Mouse (Mus musculus) kidney, embryonic 15.5 days (tissue): ENCODE measurements around the gene Trio. TPM values are rescaled to one million over a fixed set of nuclear protein-coding genes. Genes with fewer than 3 reads are reported as not detected.
"Not testable (repeated sequence)": the region's sequence is repeated elsewhere in the genome, so short reads cannot be mapped to it uniquely, and the experiment has no call there.

Source experiments
- ATAC-seq: fragments of 200-750 bp; cut with Nextera tagmentation; replicated peaks from 2 replicates; pipeline ENCODE4 v1.8.0; 2017; ENCODE audit warnings: moderate TSS enrichment; ENCODE audit not compliant: low FRiP score
- H3K27ac ChIP-seq: fragments of 300-500 bp; sonication (generic); 2 replicates; pipeline ENCODE4 v1.5.1; 2015; ENCODE audit warnings: mild to moderate bottlenecking, inconsistent platforms
- H3K27me3 ChIP-seq: fragments of 300-500 bp; sonication (generic); 2 replicates; pipeline ENCODE4 v1.6.1; 2015; ENCODE audit warnings: inconsistent platforms
- H3K36me3 ChIP-seq: fragments of 300-500 bp; sonication (generic); 2 replicates; pipeline ENCODE4 v1.6.1; 2015; ENCODE audit warnings: inconsistent platforms
- H3K4me1 ChIP-seq: fragments of 300-500 bp; sonication (generic); 2 replicates; pipeline ENCODE4 v1.6.1; 2015; ENCODE audit warnings: inconsistent platforms
- H3K4me2 ChIP-seq: fragments of 300-500 bp; sonication (generic); 2 replicates; pipeline ENCODE4 v1.6.1; 2015; ENCODE audit warnings: moderate library complexity, mild to moderate bottlenecking, inconsistent platforms
- H3K4me3 ChIP-seq: fragments of 300-500 bp; sonication (generic); replicated peaks from 2 replicates; pipeline ENCODE4 v1.5.1; 2015; ENCODE audit warnings: mild to moderate bottlenecking, inconsistent platforms
- H3K9ac ChIP-seq: fragments of 300-500 bp; sonication (generic); 2 replicates; pipeline ENCODE4 v1.6.1; 2015; ENCODE audit warnings: mild to moderate bottlenecking, inconsistent platforms
- H3K9me3 ChIP-seq: fragments of 300-500 bp; sonication (generic); replicated peaks from 2 replicates; pipeline ENCODE4 v1.6.1; 2016; ENCODE audit warnings: inconsistent platforms
- WGBS: fragments of 180-500 bp; shearing (Covaris S2); methylation state at CpG from one replicate; pipeline ENCODE4 v1.1.7; 2015; ENCODE audit warnings: mixed read lengths; 5-methylcytosine and 5-hydroxymethylcytosine counted together
- polyA plus RNA-seq: library from polyadenylated mRNA; unstranded; fragments of >200 nt; fragmentation: Nextera tagmentation; extraction: Ambion mirVana; gene quantifications from 2 replicates; pipeline ENCODE4 v1.2.1, GENCODE M21; 2015

Gene Trio
- polyA plus RNA-seq, 1 experiment from 2014 or later, result 28.8 TPM

DNA sequence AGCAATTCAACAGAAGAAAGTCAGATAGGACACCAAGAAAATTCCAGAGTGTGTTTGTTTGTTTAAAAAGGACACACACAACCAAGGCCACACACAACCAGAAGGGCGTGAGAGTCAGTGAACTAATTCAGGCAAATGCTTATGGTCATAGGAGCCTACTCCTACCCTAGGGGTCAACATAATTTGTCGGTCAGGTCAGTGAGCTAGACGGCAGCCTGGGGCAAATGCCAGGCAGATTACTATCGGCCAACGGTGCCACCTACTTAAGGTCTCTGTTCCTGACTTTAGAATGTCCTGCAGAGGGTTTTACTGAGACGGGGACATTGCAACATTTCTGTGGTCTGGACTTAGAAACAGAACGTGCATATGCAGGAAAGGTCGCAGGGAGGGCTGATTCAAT is 276.9 kb downstream of the Trio start:
- Histone ChIP-seq H3K4me3 (no peak overlapping the region), H3K9ac (no peak overlapping the region), H3K4me2 (no peak overlapping the region), H3K36me3 (peaks cover 89% of the 10 kb centered on the region), H3K4me1 (peaks cover 13% of the 10 kb centered on the region), H3K27ac (no peak overlapping the region), H3K9me3 (no peaks in the 10 kb centered on the region), H3K27me3 (no peaks in the 10 kb centered on the region)
- 84% methylated on average over 8 of the region's 8 CpGs for WGBS
- no peak for ATAC-seq

DNA sequence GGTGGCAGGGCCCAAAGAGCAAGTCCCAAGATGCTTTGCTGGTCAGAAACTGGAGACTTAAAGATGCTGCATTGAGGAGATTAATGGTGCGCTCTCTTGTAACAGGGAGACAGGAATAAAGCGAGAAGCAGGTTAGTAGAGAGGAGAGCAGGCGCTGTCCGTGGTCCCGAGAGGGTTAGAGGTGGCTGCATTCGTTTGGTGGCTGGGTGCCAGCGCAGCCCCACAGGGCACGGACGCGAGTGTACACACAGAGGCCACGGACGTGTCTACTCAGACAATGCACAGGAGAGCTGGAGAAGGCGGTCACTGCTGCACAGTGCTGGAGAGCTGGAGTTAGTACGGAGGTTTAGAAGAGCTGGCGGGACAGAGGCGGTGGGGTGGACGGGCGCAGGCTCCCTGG is 278.1 kb downstream of the Trio start:
- Histone ChIP-seq H3K27ac (no peak overlapping the region), H3K9ac (no peak overlapping the region), H3K36me3 (peaks cover 99% of the 10 kb centered on the region), H3K9me3 (no peaks in the 10 kb centered on the region), H3K4me2 (no peak overlapping the region), H3K4me1 (peaks cover 2% of the 10 kb centered on the region; the same call in 1 of the 2 replicates), H3K27me3 (no peaks in the 10 kb centered on the region), H3K4me3 (no peak overlapping the region)
- no peak for ATAC-seq
- 85% methylated on average over 18 of the region's 18 CpGs for WGBS

DNA sequence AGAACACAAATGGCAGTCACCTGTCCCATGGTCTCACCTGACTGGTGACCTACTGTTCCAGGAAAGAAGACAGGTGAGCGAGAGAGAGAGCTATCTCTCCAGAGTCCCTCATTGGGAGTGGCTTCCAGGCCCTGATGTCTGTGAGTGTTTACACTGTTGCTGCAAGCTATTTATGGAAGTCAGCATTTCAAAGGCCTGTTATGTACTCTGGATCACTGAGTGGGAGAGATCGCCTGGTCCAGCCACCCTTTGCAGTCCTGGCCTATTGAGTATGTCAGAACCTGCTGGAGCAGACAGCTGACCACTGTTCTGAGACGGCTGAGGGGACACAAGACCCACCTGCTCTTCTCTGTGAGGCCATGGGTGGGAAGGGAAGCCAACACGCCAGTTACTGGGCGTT is 280.7 kb downstream of the Trio start:
- WGBS, result 89% methylated on average over 5 of the region's 5 CpGs
- ATAC-seq, result no peak
- Histone ChIP-seq H3K9ac (no peak overlapping the region), H3K9me3 (no peaks in the 10 kb centered on the region), H3K36me3 (peaks cover 94% of the 10 kb centered on the region), H3K4me2 (no peak overlapping the region), H3K27ac (no peak overlapping the region), H3K4me3 (no peak overlapping the region), H3K27me3 (no peaks in the 10 kb centered on the region), H3K4me1 (no peaks in the 10 kb centered on the region)

DNA sequence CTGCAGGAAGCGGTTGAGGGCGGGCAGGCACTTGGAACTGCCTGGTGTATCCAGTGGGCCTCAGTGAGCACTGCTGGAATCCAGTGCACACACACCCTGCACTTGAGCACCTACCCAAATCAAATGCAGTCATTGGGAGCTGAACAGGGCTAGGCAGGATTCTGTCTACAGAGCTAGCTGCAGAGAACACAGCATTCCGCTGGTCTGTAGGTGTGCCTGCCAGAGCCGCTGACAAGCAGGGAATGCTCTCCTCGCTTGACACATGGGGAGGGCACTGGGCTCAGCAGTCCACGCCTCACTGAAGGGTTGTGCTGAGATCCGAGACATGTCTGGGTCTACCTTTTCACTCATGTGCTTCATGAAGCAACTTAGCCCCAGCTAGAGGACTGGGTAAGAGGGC is 285.6 kb downstream of the Trio start:
- Histone ChIP-seq H3K27me3 (no peaks in the 10 kb centered on the region), H3K36me3 (peaks cover 87% of the 10 kb centered on the region), H3K4me1 (no peaks in the 10 kb centered on the region), H3K4me2 (no peak overlapping the region), H3K9ac (no peak overlapping the region), H3K4me3 (no peak overlapping the region), H3K9me3 (no peaks in the 10 kb centered on the region), H3K27ac (no peak overlapping the region)
- WGBS, result 88% methylated on average over 7 of the region's 7 CpGs
- ATAC-seq, result no peak

DNA sequence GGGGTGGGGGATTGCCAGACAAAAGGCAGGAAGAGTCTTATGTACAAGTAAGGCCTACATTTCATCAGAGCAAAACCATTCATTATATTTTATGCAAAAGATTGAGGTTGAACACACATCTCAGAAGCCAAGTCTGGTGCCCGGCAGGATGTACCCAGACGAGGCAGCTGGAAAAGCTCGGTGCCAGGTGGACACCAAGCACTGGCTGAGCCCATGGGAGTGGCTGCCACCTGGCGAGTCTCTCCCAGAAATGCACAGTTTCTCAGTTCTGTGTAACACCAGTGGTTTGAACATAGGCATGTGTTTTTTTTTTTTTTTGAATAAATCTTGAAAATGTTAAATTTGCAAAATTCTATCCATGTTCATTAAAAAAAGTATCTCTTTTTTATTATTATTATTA is 293.8 kb downstream of the Trio start:
- no peak overlapping the region for H3K9ac ChIP-seq
- 88% methylated on average over 4 of the region's 4 CpGs for WGBS
- H3K9me3 ChIP-seq, result no peaks in the 10 kb centered on the region
- ATAC-seq, result no peak
- H3K36me3 ChIP-seq, result peaks cover 61% of the 10 kb centered on the region
- H3K4me2 ChIP-seq, result no peak overlapping the region
- no peaks in the 10 kb centered on the region for H3K27me3 ChIP-seq
- no peaks in the 10 kb centered on the region for H3K4me1 ChIP-seq
- no peak overlapping the region for H3K4me3 ChIP-seq
- no peak overlapping the region for H3K27ac ChIP-seq

DNA sequence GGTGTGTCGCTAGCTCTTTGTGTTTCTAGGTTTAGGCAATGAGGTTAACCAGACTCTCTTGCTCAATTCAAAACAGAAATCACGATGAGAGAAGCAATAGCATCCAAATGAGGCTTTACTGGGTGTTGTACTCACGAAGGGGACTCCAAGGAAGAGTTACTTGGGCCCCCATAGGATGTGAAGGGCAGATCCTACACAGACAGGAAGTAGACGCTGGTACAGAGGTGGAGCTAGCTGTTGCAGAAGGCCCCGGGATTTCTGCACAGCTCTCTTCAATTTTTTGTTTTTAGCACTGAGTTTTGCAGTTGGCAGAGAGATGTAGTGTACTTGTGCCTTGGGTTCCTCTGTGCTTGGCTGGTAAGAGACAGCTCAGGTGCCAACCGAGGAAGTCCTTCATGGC is 299.4 kb downstream of the Trio start:
- 83% methylated on average over 6 of the region's 6 CpGs for WGBS
- Histone ChIP-seq H3K27me3 (no peaks in the 10 kb centered on the region), H3K9me3 (no peaks in the 10 kb centered on the region), H3K9ac (no peak overlapping the region), H3K4me2 (no peak overlapping the region), H3K36me3 (peaks cover 8% of the 10 kb centered on the region; the same call in 1 of the 2 replicates), H3K27ac (no peak overlapping the region), H3K4me3 (no peak overlapping the region), H3K4me1 (peaks cover 17% of the 10 kb centered on the region)
- ATAC-seq, result no peak

DNA sequence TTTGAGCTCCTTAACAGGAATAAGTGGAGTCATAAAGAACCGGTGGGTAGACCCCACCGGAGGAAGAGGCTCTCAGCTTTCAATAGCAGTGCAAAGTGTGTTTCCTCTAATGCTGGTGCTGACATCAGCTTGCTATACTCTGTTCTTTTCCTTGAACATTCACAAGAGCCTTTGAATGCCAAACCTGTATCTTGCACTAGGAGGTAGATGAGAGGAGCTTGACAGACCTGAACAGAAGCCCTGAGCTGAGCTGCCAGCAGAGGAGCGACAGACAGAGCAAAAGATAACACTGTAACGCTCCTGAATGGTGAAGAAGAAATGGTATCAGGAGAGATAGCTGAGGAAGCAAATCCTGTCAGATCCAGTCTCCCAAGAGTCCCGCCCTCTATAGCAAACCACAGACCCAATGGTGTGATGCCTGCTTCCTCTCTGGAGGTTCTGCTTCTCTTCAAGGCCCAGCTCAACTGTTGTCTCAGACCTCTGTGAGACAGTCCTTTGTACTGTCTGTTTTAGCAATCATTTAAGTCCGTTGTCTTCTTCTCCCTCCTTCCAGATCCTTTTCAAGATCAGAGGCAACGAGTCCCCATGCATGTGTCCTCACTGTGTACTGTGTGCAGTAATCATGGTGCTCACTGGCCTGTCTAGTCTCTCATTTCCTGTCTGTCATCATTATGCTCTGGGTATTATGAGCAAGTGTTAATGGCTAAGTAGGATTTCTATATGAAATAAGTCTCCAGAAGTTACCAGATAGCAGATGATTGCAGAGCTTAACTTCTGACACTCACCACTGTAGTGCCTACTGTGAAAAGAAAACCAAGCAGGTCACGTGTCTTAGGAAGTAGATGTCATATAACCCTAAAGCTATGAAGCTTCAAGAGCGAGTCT is 300.6 kb downstream of the Trio start:
- Histone ChIP-seq H3K4me2 (peak overlapping the region; percentile 14; the same call in 1 of the 2 replicates), H3K27ac (peak overlapping the region; percentile 49), H3K27me3 (no peaks in the 10 kb centered on the region), H3K4me3 (no peak overlapping the region), H3K9ac (no peak overlapping the region), H3K36me3 (0 out of 2 replicates have a peak, but pooled peaks cover 4% of the 10 kb centered on the region), H3K9me3 (no peaks in the 10 kb centered on the region), H3K4me1 (peaks cover 17% of the 10 kb centered on the region)
- ATAC-seq, result peak; percentile 30; the same call in 1 of the 2 replicates
- WGBS, result 60% methylated on average over 9 of the region's 9 CpGs

DNA sequence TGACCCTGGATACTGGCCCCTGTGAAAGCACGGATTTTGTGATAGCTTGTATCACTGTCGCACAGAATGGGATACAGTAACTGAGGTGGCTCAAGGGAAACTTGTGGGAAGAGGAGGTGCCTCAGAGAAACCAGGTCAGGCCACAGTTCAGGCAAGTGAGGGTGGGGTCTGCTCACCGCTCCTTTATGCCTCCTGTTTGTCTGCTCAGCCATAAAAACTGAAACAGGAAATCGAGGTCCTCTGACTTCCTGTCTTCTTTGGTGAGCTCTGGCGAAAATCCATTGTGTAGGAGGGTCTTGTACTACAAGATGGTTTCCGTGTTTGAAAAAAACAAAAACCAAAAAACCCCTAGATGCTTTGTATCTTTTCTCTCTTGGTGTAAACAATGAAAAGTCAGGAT is 301.4 kb downstream of the Trio start:
- Histone ChIP-seq H3K9ac (no peak overlapping the region), H3K36me3 (no peaks in the 10 kb centered on the region), H3K9me3 (no peaks in the 10 kb centered on the region), H3K27ac (peak overlapping the region; percentile 49), H3K27me3 (no peaks in the 10 kb centered on the region), H3K4me3 (no peak overlapping the region), H3K4me1 (peaks cover 17% of the 10 kb centered on the region), H3K4me2 (peak overlapping the region; percentile 14)
- peak; percentile 75 for ATAC-seq
- WGBS, result 42% methylated on average over 6 of the region's 6 CpGs

DNA sequence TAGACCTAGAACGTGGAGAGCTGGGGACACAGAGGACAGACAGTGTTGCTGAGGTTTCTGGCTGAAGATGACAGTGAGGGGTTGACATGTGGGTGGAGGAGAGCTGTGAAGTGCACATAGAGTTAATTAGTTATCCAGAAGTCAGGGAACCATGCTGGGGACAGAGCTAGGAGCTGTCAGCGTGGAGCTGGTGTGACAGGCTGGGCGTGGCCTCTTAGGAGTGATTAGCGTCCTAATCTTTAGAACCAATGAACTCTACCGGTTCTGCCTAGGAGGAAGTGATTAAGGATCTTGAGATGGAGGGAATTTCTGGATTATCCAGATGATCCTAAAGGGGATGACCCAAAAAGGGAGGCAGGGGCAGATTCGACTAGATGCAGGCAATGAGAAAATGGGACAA is 301.9 kb downstream of the Trio start:
- 0 out of 2 replicates have a peak, but pooled peaks have one; percentile 34 for ATAC-seq
- no peak overlapping the region for H3K4me3 ChIP-seq
- WGBS, result 49% methylated on average over 6 of the region's 6 CpGs
- H3K4me1 ChIP-seq, result peaks cover 17% of the 10 kb centered on the region
- H3K27me3 ChIP-seq, result no peaks in the 10 kb centered on the region
- H3K9ac ChIP-seq, result no peak overlapping the region
- H3K27ac ChIP-seq, result peak overlapping the region; percentile 49
- peak overlapping the region; percentile 14; the same call in 1 of the 2 replicates for H3K4me2 ChIP-seq
- H3K9me3 ChIP-seq, result no peaks in the 10 kb centered on the region
- no peaks in the 10 kb centered on the region for H3K36me3 ChIP-seq

DNA sequence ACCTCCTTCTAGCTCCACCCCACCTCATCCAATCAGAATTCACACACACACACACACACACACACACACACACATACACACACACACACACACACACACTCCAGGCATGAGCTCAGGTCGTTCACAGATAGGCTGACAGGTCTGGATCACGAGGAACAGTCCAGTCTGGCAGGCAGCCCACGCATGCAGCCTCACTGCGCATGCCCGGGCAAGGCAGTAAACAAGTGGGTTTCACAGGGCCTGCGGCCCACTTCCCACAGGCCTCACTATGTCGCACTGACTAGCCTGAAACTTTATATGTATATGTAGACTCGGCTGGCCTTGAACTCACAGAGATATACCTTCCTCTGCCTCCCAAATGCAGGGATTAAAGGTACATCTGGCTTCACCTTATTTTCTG is 305.4 kb downstream of the Trio start:
- not testable (repeated sequence) for H3K4me3 ChIP-seq, H3K9ac ChIP-seq, ATAC-seq, H3K9me3 ChIP-seq, H3K27ac ChIP-seq, H3K36me3 ChIP-seq, H3K4me2 ChIP-seq, H3K27me3 ChIP-seq
- WGBS, result 83% methylated on average over 8 of the region's 8 CpGs
- H3K4me1 ChIP-seq, result peaks cover 17% of the 10 kb centered on the region

DNA sequence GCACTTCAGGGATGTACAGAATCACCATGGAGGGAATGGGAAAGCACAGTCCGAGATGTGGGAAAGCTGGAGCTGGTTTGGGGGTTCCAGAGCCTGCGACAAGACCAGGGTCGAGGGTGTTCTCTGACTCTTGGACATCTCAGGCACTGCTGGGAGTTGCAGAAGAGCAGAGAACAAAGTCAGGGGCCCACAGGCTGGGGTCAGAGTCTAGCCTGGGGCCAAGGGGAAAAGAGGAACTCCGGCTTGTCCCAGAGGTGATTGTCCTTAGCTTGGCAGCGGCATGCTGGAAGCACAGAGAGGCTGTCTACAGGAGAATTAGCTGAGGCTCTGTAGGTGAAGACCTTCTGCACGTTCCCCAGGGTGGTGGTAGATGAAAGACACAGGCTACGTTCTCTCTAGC is 307.0 kb downstream of the Trio start:
- Histone ChIP-seq H3K4me1 (peaks cover 2% of the 10 kb centered on the region), H3K4me2 (no peak overlapping the region), H3K9ac (no peak overlapping the region), H3K36me3 (no peaks in the 10 kb centered on the region), H3K27me3 (no peaks in the 10 kb centered on the region), H3K27ac (no peak overlapping the region), H3K4me3 (no peak overlapping the region), H3K9me3 (no peaks in the 10 kb centered on the region)
- WGBS, result 83% methylated on average over 7 of the region's 7 CpGs
- no peak for ATAC-seq

DNA sequence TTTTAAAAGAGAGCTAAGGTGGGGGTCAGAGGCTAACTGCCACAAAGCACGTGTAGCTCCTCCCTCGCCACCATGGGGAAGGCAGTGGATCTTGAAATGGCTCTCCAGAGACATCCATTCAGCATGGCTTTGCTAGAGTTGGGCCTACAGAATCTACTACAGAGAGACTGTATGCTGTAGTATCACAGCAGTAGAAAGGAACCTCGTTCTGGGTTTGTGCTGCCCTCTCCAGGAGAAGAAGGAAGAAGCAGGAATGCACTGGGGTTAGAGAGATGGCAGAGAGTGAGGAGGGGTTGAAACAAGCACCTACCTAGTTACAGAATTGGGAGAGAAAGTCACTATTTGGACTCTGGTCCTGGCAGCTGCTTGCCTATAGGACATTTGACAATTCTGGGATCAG is 310.3 kb downstream of the Trio start:
- Histone ChIP-seq H3K27me3 (no peaks in the 10 kb centered on the region), H3K36me3 (no peaks in the 10 kb centered on the region), H3K9ac (no peak overlapping the region), H3K9me3 (no peaks in the 10 kb centered on the region), H3K4me1 (0 out of 2 replicates have a peak, but pooled peaks cover 4% of the 10 kb centered on the region), H3K27ac (no peak overlapping the region), H3K4me3 (no peak overlapping the region), H3K4me2 (no peak overlapping the region)
- ATAC-seq, result peak; percentile 36; the same call in 1 of the 2 replicates
- WGBS, result 22% methylated on average over 3 of the region's 3 CpGs
